Mouse (Mus musculus) hindbrain, embryonic 16.5 days (tissue): ENCODE data around the gene Sytl2. TPM values are rescaled to one million over a fixed set of nuclear protein-coding genes. Genes with fewer than 3 reads are reported as not detected.

ENCODE experiments used
- ATAC-seq: fragments of 200-750 bp; cut with Nextera tagmentation; 2 replicates; pipeline ENCODE4 v1.8.0; 2017; ENCODE audit warnings: moderate TSS enrichment, moderate library complexity
- H3K27ac ChIP-seq: fragments of 300-500 bp; sonication (generic); 2 replicates; pipeline ENCODE4 v1.5.1; 2014; ENCODE audit warnings: low read depth, mild to moderate bottlenecking, control low read depth, low read length, moderate library complexity
- H3K27me3 ChIP-seq: fragments of 300-500 bp; sonication (generic); replicated peaks from 2 replicates; pipeline ENCODE4 v1.6.1; 2014; ENCODE audit warnings: low read length; ENCODE audit not compliant: control insufficient read depth, insufficient read depth
- H3K36me3 ChIP-seq: fragments of 300-500 bp; sonication (generic); 2 replicates; pipeline ENCODE4 v1.6.1; 2014; ENCODE audit warnings: mild to moderate bottlenecking, low read length, moderate library complexity, mixed read lengths; ENCODE audit not compliant: control insufficient read depth, insufficient read depth
- H3K4me1 ChIP-seq: fragments of 300-500 bp; sonication (generic); 2 replicates; pipeline ENCODE4 v1.6.1; 2014; ENCODE audit warnings: low read depth, low read length; ENCODE audit not compliant: control insufficient read depth, insufficient read depth
- H3K4me2 ChIP-seq: fragments of 300-500 bp; sonication (generic); 2 replicates; pipeline ENCODE4 v1.6.1; 2014; ENCODE audit warnings: mild to moderate bottlenecking, low read length, control low read depth, moderate library complexity
- H3K4me3 ChIP-seq: fragments of 300-500 bp; sonication (generic); 2 replicates; pipeline ENCODE4 v1.5.1; 2014; ENCODE audit warnings: mild to moderate bottlenecking, low read length, control low read depth, moderate library complexity
- H3K9ac ChIP-seq: fragments of 300-500 bp; sonication (generic); 2 replicates; pipeline ENCODE4 v1.6.1; 2014; ENCODE audit warnings: low read depth, mild to moderate bottlenecking, control low read depth, low read length, moderate library complexity
- H3K9me3 ChIP-seq: fragments of 300-500 bp; sonication (generic); 2 replicates; pipeline ENCODE4 v1.6.1; 2014; ENCODE audit warnings: mild to moderate bottlenecking, low read length, moderate library complexity; ENCODE audit not compliant: control insufficient read depth
- WGBS: fragments of 180-500 bp; shearing (Covaris S2); extraction: QIAGEN DNeasy Blood & Tissue Kit; methylation state at CpG from one replicate; pipeline ENCODE4 v1.1.7; 2014; 5-methylcytosine and 5-hydroxymethylcytosine counted together
- polyA plus RNA-seq: library from polyadenylated mRNA; unstranded; fragments of >200 nt; fragmentation: Nextera tagmentation; extraction: Ambion mirVana; gene quantifications from 2 replicates; pipeline ENCODE4 v1.2.1, GENCODE M21; 2015

Sytl2 gene
- polyA plus RNA-seq, 1 experiment from 2014 or later, result 7.8 TPM

- H3K4me1 ChIP-seq, result peaks cover 5% of the 10 kb centered on the region
- no peak overlapping the region for H3K4me3 ChIP-seq
- ATAC-seq, result no peak
- H3K9me3 ChIP-seq, result no peaks in the 10 kb centered on the region
- 5% methylated on average over 3 of the region's 3 CpGs for WGBS
- H3K27me3 ChIP-seq, result peaks cover 11% of the 10 kb centered on the region
- H3K36me3 ChIP-seq, result no peaks in the 10 kb centered on the region
- no peak overlapping the region for H3K9ac ChIP-seq
- no peak overlapping the region for H3K4me2 ChIP-seq
- no peak overlapping the region for H3K27ac ChIP-seq
These were observed 4.0 kb downstream of the Sytl2 start for GRCm38 (mm10) chr7:90306079-90306478.

- peaks cover 5% of the 10 kb centered on the region for H3K4me1 ChIP-seq
- no peak for ATAC-seq
- H3K4me3 ChIP-seq, result no peak overlapping the region
- H3K27me3 ChIP-seq, result peaks cover 11% of the 10 kb centered on the region
- H3K9ac ChIP-seq, result no peak overlapping the region
- H3K36me3 ChIP-seq, result no peaks in the 10 kb centered on the region
- 91% methylated on average over 1 of the region's 1 CpGs for WGBS
- no peak overlapping the region for H3K27ac ChIP-seq
- H3K4me2 ChIP-seq, result no peak overlapping the region
- H3K9me3 ChIP-seq, result no peaks in the 10 kb centered on the region
These were observed 4.9 kb downstream of the Sytl2 start for GRCm38 (mm10) chr7:90306968-90307367.

GRCm38 (mm10) chr7:90308003-90308402 lies 6.0 kb downstream of the Sytl2 start:
- no peak for ATAC-seq
- WGBS, result 63% methylated on average over 6 of the region's 6 CpGs
- peaks cover 8% of the 10 kb centered on the region for H3K27me3 ChIP-seq

GRCm38 (mm10) chr7:90312151-90312883 lies 10.3 kb downstream of the Sytl2 start:
- Histone ChIP-seq H3K4me3 (no peak overlapping the region), H3K9ac (no peak overlapping the region), H3K27ac (no peak overlapping the region), H3K36me3 (no peaks in the 10 kb centered on the region), H3K9me3 (no peaks in the 10 kb centered on the region), H3K4me2 (no peak overlapping the region), H3K4me1 (no peaks in the 10 kb centered on the region), H3K27me3 (no peaks in the 10 kb centered on the region)
- ATAC-seq, result no peak
- 81% methylated on average over 7 of the region's 7 CpGs for WGBS

More at GRCm38 (mm10) chr7:90308003-90308402, 6.0 kb downstream of the Sytl2 start:
- Histone ChIP-seq H3K27ac (no peak overlapping the region), H3K9me3 (no peaks in the 10 kb centered on the region), H3K4me3 (no peak overlapping the region), H3K9ac (no peak overlapping the region), H3K36me3 (no peaks in the 10 kb centered on the region), H3K4me2 (no peak overlapping the region), H3K4me1 (no peaks in the 10 kb centered on the region; the same call in 1 of the 2 replicates)

GRCm38 (mm10) chr7:90313421-90313820 lies 11.4 kb downstream of the Sytl2 start:
- H3K4me3 ChIP-seq, result no peak overlapping the region
- H3K4me1 ChIP-seq, result no peaks in the 10 kb centered on the region
- no peak for ATAC-seq
- H3K36me3 ChIP-seq, result no peaks in the 10 kb centered on the region
- H3K27ac ChIP-seq, result no peak overlapping the region
- H3K27me3 ChIP-seq, result no peaks in the 10 kb centered on the region
- WGBS, result 74% methylated on average over 3 of the region's 3 CpGs
- H3K9me3 ChIP-seq, result no peaks in the 10 kb centered on the region
- H3K4me2 ChIP-seq, result no peak overlapping the region
- H3K9ac ChIP-seq, result no peak overlapping the region

GRCm38 (mm10) chr7:90316823-90317222 lies 14.8 kb downstream of the Sytl2 start:
- H3K27ac ChIP-seq, result no peak overlapping the region
- WGBS, result 91% methylated on average over 2 of the region's 2 CpGs
- no peak overlapping the region for H3K9ac ChIP-seq
- H3K36me3 ChIP-seq, result no peaks in the 10 kb centered on the region
- no peaks in the 10 kb centered on the region for H3K9me3 ChIP-seq
- no peaks in the 10 kb centered on the region for H3K4me1 ChIP-seq
- no peak for ATAC-seq
- H3K27me3 ChIP-seq, result no peaks in the 10 kb centered on the region
- H3K4me2 ChIP-seq, result no peak overlapping the region
- no peak overlapping the region for H3K4me3 ChIP-seq

GRCm38 (mm10) chr7:90319446-90319845 lies 17.4 kb downstream of the Sytl2 start:
- H3K4me1 ChIP-seq, result no peaks in the 10 kb centered on the region
- no peak overlapping the region for H3K4me3 ChIP-seq
- H3K27ac ChIP-seq, result no peak overlapping the region
- no peak overlapping the region for H3K4me2 ChIP-seq
- ATAC-seq, result no peak
- no peaks in the 10 kb centered on the region for H3K9me3 ChIP-seq
- H3K9ac ChIP-seq, result no peak overlapping the region
- no peaks in the 10 kb centered on the region for H3K36me3 ChIP-seq
- H3K27me3 ChIP-seq, result no peaks in the 10 kb centered on the region
- 85% methylated on average over 1 of the region's 1 CpGs for WGBS

GRCm38 (mm10) chr7:90320124-90320523 lies 18.1 kb downstream of the Sytl2 start:
- no peak overlapping the region for H3K4me2 ChIP-seq
- H3K27ac ChIP-seq, result no peak overlapping the region
- no peak for ATAC-seq
- no peaks in the 10 kb centered on the region for H3K9me3 ChIP-seq
- WGBS, result 54% methylated on average over 5 of the region's 5 CpGs
- no peaks in the 10 kb centered on the region for H3K4me1 ChIP-seq
- H3K27me3 ChIP-seq, result no peaks in the 10 kb centered on the region
- no peak overlapping the region for H3K9ac ChIP-seq
- no peaks in the 10 kb centered on the region for H3K36me3 ChIP-seq
- H3K4me3 ChIP-seq, result no peak overlapping the region

- WGBS, result 94% methylated on average over 4 of the region's 4 CpGs
- no peak for ATAC-seq
These were observed 23.1 kb downstream of the Sytl2 start for GRCm38 (mm10) chr7:90325166-90325565.

More at GRCm38 (mm10) chr7:90325166-90325565, 23.1 kb downstream of the Sytl2 start:
- Histone ChIP-seq H3K36me3 (no peaks in the 10 kb centered on the region), H3K27me3 (no peaks in the 10 kb centered on the region), H3K4me1 (no peaks in the 10 kb centered on the region), H3K27ac (no peak overlapping the region), H3K9ac (no peak overlapping the region), H3K9me3 (no peaks in the 10 kb centered on the region), H3K4me2 (no peak overlapping the region), H3K4me3 (no peak overlapping the region)
